Mouse (Mus musculus): ENCODE data around the gene Sppl2b. TPM values are rescaled to one million over a fixed set of nuclear protein-coding genes. Genes with fewer than 3 reads are reported as not detected.

Gene Sppl2b
- polyA plus RNA-seq, 1 experiment from 2014 or later: 23.7 TPM

GRCm38 (mm10) chr10:80909375-80910162, 54.5 kb downstream of the Sppl2b start:
- H3K4me2 ChIP-seq (ENCODE audit: low read length): no peak overlapping the region
- H3K27me3 ChIP-seq (ENCODE audit: control insufficient read depth, insufficient read depth, low read length): no peaks in the 10 kb centered on the region
- no peak for ATAC-seq (ENCODE audit: insufficient number of reproducible peaks, insufficient read depth, low FRiP score, low read depth)
- no peak overlapping the region for H3K9ac ChIP-seq (ENCODE audit: low read length)
- H3K4me3 ChIP-seq (ENCODE audit: control insufficient read depth in 1 of 2, insufficient read depth in 1 of 2, low read depth in 1 of 2, low read length in 2 of 2): no peak overlapping the region
- no peak overlapping the region for H3K27ac ChIP-seq (replicated peaks in 1 of 2; ENCODE audit: control insufficient read depth in 1 of 2, insufficient read depth in 1 of 2, low read depth in 2 of 2, low read length in 2 of 2)
- H3K9me3 ChIP-seq (ENCODE audit: control insufficient read depth, low read length): no peaks in the 10 kb centered on the region
- peaks cover 81% of the 10 kb centered on the region for H3K36me3 ChIP-seq (ENCODE audit: control insufficient read depth, insufficient read depth, low read length)
- H3K4me1 ChIP-seq (ENCODE audit: control insufficient read depth in 2 of 2, insufficient read depth in 2 of 2, low read length in 2 of 2): no peaks in the 10 kb centered on the region
- 95% methylated on average over 22 of the region's 22 CpGs for WGBS

- H3K9ac ChIP-seq (ENCODE audit: low read length): no peak overlapping the region
- 86% methylated on average over 4 of the region's 4 CpGs for WGBS
- H3K4me3 ChIP-seq (ENCODE audit: control insufficient read depth in 1 of 2, insufficient read depth in 1 of 2, low read depth in 1 of 2, low read length in 2 of 2): no peak overlapping the region
- H3K4me1 ChIP-seq (ENCODE audit: control insufficient read depth in 2 of 2, insufficient read depth in 2 of 2, low read length in 2 of 2): peaks cover 0 to 7% of the 10 kb centered on the region in 2 experiments; a peak in 1 of 4 replicates
- no peak overlapping the region for H3K27ac ChIP-seq (replicated peaks in 1 of 2; ENCODE audit: control insufficient read depth in 1 of 2, insufficient read depth in 1 of 2, low read depth in 2 of 2, low read length in 2 of 2)
- H3K36me3 ChIP-seq (ENCODE audit: control insufficient read depth, insufficient read depth, low read length): peaks cover 63% of the 10 kb centered on the region
- no peak for ATAC-seq (ENCODE audit: insufficient number of reproducible peaks, insufficient read depth, low FRiP score, low read depth)
- no peaks in the 10 kb centered on the region for H3K27me3 ChIP-seq (ENCODE audit: control insufficient read depth, insufficient read depth, low read length)
- no peaks in the 10 kb centered on the region for H3K9me3 ChIP-seq (ENCODE audit: control insufficient read depth, low read length)
- H3K4me2 ChIP-seq (ENCODE audit: low read length): no peak overlapping the region
These were observed 56.3 kb downstream of the Sppl2b start for GRCm38 (mm10) chr10:80911354-80911753.

- H3K27ac ChIP-seq (replicated peaks in 1 of 2; ENCODE audit: control insufficient read depth in 1 of 2, insufficient read depth in 1 of 2, low read depth in 2 of 2, low read length in 2 of 2): no peak overlapping the region
- H3K4me3 ChIP-seq (ENCODE audit: control insufficient read depth in 1 of 2, insufficient read depth in 1 of 2, low read depth in 1 of 2, low read length in 2 of 2): no peak overlapping the region
- peaks cover 61% of the 10 kb centered on the region for H3K36me3 ChIP-seq (ENCODE audit: control insufficient read depth, insufficient read depth, low read length)
- H3K4me1 ChIP-seq (ENCODE audit: control insufficient read depth in 2 of 2, insufficient read depth in 2 of 2, low read length in 2 of 2): peaks cover 0 to 9% of the 10 kb centered on the region in 2 experiments; a peak in 1 of 4 replicates
- no peak overlapping the region for H3K9ac ChIP-seq (ENCODE audit: low read length)
- no peak overlapping the region for H3K4me2 ChIP-seq (ENCODE audit: low read length)
- H3K27me3 ChIP-seq (ENCODE audit: control insufficient read depth, insufficient read depth, low read length): no peaks in the 10 kb centered on the region
- no peak for ATAC-seq (ENCODE audit: insufficient number of reproducible peaks, insufficient read depth, low FRiP score, low read depth)
- H3K9me3 ChIP-seq (ENCODE audit: control insufficient read depth, low read length): no peaks in the 10 kb centered on the region
These were observed 56.8 kb downstream of the Sppl2b start for GRCm38 (mm10) chr10:80911891-80912290.

- WGBS: 79% methylated on average over 7 of the region's 8 CpGs
- no peaks in the 10 kb centered on the region for H3K9me3 ChIP-seq (ENCODE audit: control insufficient read depth, low read length)
- no peaks in the 10 kb centered on the region for H3K27me3 ChIP-seq (ENCODE audit: control insufficient read depth, insufficient read depth, low read length)
- H3K36me3 ChIP-seq (ENCODE audit: control insufficient read depth, insufficient read depth, low read length): peaks cover 46% of the 10 kb centered on the region
- no peak overlapping the region for H3K9ac ChIP-seq (ENCODE audit: low read length)
- H3K4me1 ChIP-seq (ENCODE audit: control insufficient read depth in 2 of 2, insufficient read depth in 2 of 2, low read length in 2 of 2): peaks cover 2 to 15% of the 10 kb centered on the region in 2 experiments
- no peak overlapping the region for H3K4me2 ChIP-seq (ENCODE audit: low read length)
- no peak overlapping the region for H3K27ac ChIP-seq (replicated peaks in 1 of 2; ENCODE audit: control insufficient read depth in 1 of 2, insufficient read depth in 1 of 2, low read depth in 2 of 2, low read length in 2 of 2)
- no peak overlapping the region for H3K4me3 ChIP-seq (ENCODE audit: control insufficient read depth in 1 of 2, insufficient read depth in 1 of 2, low read depth in 1 of 2, low read length in 2 of 2)
- no peak for ATAC-seq (ENCODE audit: insufficient number of reproducible peaks, insufficient read depth, low FRiP score, low read depth)
These were observed 58.4 kb downstream of the Sppl2b start for GRCm38 (mm10) chr10:80913364-80914011.

- no peak overlapping the region for H3K4me3 ChIP-seq (ENCODE audit: control insufficient read depth in 1 of 2, insufficient read depth in 1 of 2, low read depth in 1 of 2, low read length in 2 of 2)
- H3K27me3 ChIP-seq (ENCODE audit: control insufficient read depth, insufficient read depth, low read length): no peaks in the 10 kb centered on the region
- no peaks in the 10 kb centered on the region for H3K9me3 ChIP-seq (ENCODE audit: control insufficient read depth, low read length)
- peaks cover 38% of the 10 kb centered on the region for H3K36me3 ChIP-seq (ENCODE audit: control insufficient read depth, insufficient read depth, low read length)
- no peak overlapping the region for H3K27ac ChIP-seq (replicated peaks in 1 of 2; ENCODE audit: control insufficient read depth in 1 of 2, insufficient read depth in 1 of 2, low read depth in 2 of 2, low read length in 2 of 2)
- peaks cover 2 to 15% of the 10 kb centered on the region in 2 experiments for H3K4me1 ChIP-seq (ENCODE audit: control insufficient read depth in 2 of 2, insufficient read depth in 2 of 2, low read length in 2 of 2)
- H3K9ac ChIP-seq (ENCODE audit: low read length): no peak overlapping the region
- H3K4me2 ChIP-seq (ENCODE audit: low read length): no peak overlapping the region
- 88% methylated on average over 5 of the region's 5 CpGs for WGBS
- ATAC-seq (ENCODE audit: insufficient number of reproducible peaks, insufficient read depth, low FRiP score, low read depth): no peak
These were observed 59.2 kb downstream of the Sppl2b start for GRCm38 (mm10) chr10:80914253-80914656.

- Histone ChIP-seq H3K27ac (replicated peaks in 1 of 2; ENCODE audit: control insufficient read depth in 1 of 2, insufficient read depth in 1 of 2, low read depth in 2 of 2, low read length in 2 of 2) (no peak overlapping the region), H3K4me3 (ENCODE audit: control insufficient read depth in 1 of 2, insufficient read depth in 1 of 2, low read depth in 1 of 2, low read length in 2 of 2) (no peak overlapping the region), H3K36me3 (ENCODE audit: control insufficient read depth, insufficient read depth, low read length) (peaks cover 28% of the 10 kb centered on the region), H3K4me2 (ENCODE audit: low read length) (no peak overlapping the region), H3K27me3 (ENCODE audit: control insufficient read depth, insufficient read depth, low read length) (no peaks in the 10 kb centered on the region), H3K9me3 (ENCODE audit: control insufficient read depth, low read length) (no peaks in the 10 kb centered on the region), H3K4me1 (ENCODE audit: control insufficient read depth in 2 of 2, insufficient read depth in 2 of 2, low read length in 2 of 2) (peaks cover 2 to 15% of the 10 kb centered on the region in 2 experiments), H3K9ac (ENCODE audit: low read length) (no peak overlapping the region)
- no peak for ATAC-seq (ENCODE audit: insufficient number of reproducible peaks, insufficient read depth, low FRiP score, low read depth)
- WGBS: 77% methylated on average over 2 of the region's 2 CpGs
These were observed 60.2 kb downstream of the Sppl2b start for GRCm38 (mm10) chr10:80915260-80915659.

GRCm38 (mm10) chr10:80915736-80916135, 60.7 kb downstream of the Sppl2b start:
- Histone ChIP-seq H3K9me3 (ENCODE audit: control insufficient read depth, low read length) (no peaks in the 10 kb centered on the region), H3K9ac (ENCODE audit: low read length) (no peak overlapping the region), H3K4me2 (ENCODE audit: low read length) (no peak overlapping the region), H3K4me1 (ENCODE audit: control insufficient read depth in 2 of 2, insufficient read depth in 2 of 2, low read length in 2 of 2) (peaks cover 2 to 15% of the 10 kb centered on the region in 2 experiments), H3K4me3 (ENCODE audit: control insufficient read depth in 1 of 2, insufficient read depth in 1 of 2, low read depth in 1 of 2, low read length in 2 of 2) (no peak overlapping the region), H3K36me3 (ENCODE audit: control insufficient read depth, insufficient read depth, low read length) (peaks cover 23% of the 10 kb centered on the region), H3K27ac (replicated peaks in 1 of 2; ENCODE audit: control insufficient read depth in 1 of 2, insufficient read depth in 1 of 2, low read depth in 2 of 2, low read length in 2 of 2) (no peak overlapping the region), H3K27me3 (ENCODE audit: control insufficient read depth, insufficient read depth, low read length) (no peaks in the 10 kb centered on the region)
- no peak for ATAC-seq (ENCODE audit: insufficient number of reproducible peaks, insufficient read depth, low FRiP score, low read depth)
- WGBS: 80% methylated on average over 4 of the region's 4 CpGs
